In the genomic region with DNA sequence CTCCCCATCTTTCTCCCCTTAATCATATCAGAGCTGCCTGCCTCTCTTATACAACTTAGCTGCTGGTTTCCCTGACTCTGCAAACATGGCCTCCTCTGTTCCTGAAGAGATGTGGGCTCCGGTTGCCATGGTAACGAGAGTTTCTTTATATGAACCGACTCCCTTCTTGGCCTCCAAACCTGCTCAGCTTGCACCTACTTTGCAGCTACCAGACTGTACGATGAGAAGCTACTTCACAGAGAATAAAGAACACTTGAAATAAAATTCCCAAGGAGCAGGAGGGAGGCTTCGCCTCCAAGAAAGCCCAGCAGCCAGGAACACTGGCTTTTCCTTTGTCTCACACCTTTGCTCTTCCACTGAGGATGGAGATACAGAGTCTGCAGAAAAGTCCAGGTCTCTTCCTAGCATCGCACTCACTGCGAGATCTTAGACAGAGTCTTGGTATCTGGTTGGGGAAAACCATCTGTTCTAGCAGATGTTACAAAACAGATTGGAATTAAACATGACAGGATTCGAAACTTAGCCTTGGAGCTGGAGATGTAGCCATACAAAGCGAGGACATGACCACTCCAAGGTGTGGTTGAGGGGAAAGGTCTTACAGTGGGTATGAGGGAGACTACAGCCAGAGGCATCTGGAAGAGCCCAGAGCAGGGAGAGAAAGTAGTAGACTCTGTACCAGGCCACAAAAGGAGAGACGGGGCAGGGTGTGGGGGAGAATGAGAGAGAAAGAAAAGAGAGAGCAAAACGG, we compare ENCODE assay signal across 11 mouse cellular contexts. TPM values are rescaled to one million over a fixed set of nuclear protein-coding genes. Genes with fewer than 3 reads are reported as not detected.
DNase-seq lines count a peak whose midpoint lies in the region; ATAC-seq and TF ChIP-seq lines count a peak whose summit lies in the region.
"Had no signal": no experiment of that assay in that cellular context is flagged by ENCODE, and none has a peak within 500 bp of the region (broad histone marks: within the 10 kb centered on the region; RNA-seq: fewer than 3 reads in every experiment).

No protein-coding gene starts in this region.

- H3K4me3 ChIP-seq in limb, embryonic 14.5 days (replicated peaks; ENCODE audit: low read length), result no peak overlapping the region
- no peak overlapping the region for H3K4me3 ChIP-seq in limb, embryonic 10.5 days
- no peak overlapping the region for H3K4me3 ChIP-seq in forebrain, embryonic 16.5 days (replicated peaks; ENCODE audit: low read length)
- H3K4me3 ChIP-seq in heart, embryonic 11.5 days (ENCODE audit: low read depth, low read length), result no peak overlapping the region
- H3K4me3 ChIP-seq: embryonic facial prominence, embryonic 12.5 days; midbrain, embryonic 12.5 days had no signal

- 67% methylated on average over 11 of the region's 11 CpGs for WGBS in limb, embryonic 14.5 days
- WGBS in limb, embryonic 10.5 days, result 81% methylated on average over 11 of the region's 11 CpGs
- WGBS in forebrain, embryonic 16.5 days, result 55% methylated on average over 11 of the region's 11 CpGs
- WGBS in heart, embryonic 11.5 days (ENCODE audit: insufficient replicate concordance), result 69% methylated on average over 11 of the region's 11 CpGs

- no peak overlapping the region for H3K4me2 ChIP-seq in limb, embryonic 14.5 days (replicated peaks; ENCODE audit: low read depth, low read length, severe bottlenecking)
- H3K4me2 ChIP-seq in forebrain, embryonic 16.5 days (ENCODE audit: low read length), result 0 out of 2 replicates have a peak overlapping the region, but pooled peaks have one; percentile 16
- no peak overlapping the region for H3K4me2 ChIP-seq in heart, embryonic 11.5 days
- H3K4me2 ChIP-seq: embryonic facial prominence, embryonic 12.5 days; midbrain, embryonic 12.5 days had no signal

- intact Hi-C loops in gastrocnemius, postnatal 36 days (cut with DNase I), result no loop called here

- no peak for ATAC-seq in limb, embryonic 14.5 days (ENCODE audit: low FRiP score, low read depth)
- peak; percentile 90 for ATAC-seq in forebrain, embryonic 16.5 days
- no peak for ATAC-seq in heart, embryonic 11.5 days (replicated peaks; ENCODE audit: insufficient number of reproducible peaks, low FRiP score, low TSS enrichment)
- ATAC-seq: intestine, postnatal 0 days had no signal

- TF ChIP-seq POLR2A in limb, embryonic 14.5 days (IDR thresholded peaks at IDR 0.05; ENCODE audit: borderline replicate concordance, extremely low read depth, insufficient read depth, insufficient read length), result no peak

- H3K27ac ChIP-seq in limb, embryonic 14.5 days (replicated peaks; ENCODE audit: low read depth, low read length), result no peak overlapping the region
- H3K27ac ChIP-seq in limb, embryonic 10.5 days, result no peak overlapping the region
- peak overlapping the region; percentile 86 for H3K27ac ChIP-seq in forebrain, embryonic 16.5 days (ENCODE audit: low read length)
- no peak overlapping the region for H3K27ac ChIP-seq in heart, embryonic 11.5 days (ENCODE audit: low read depth, low read length)
- H3K27ac ChIP-seq: embryonic facial prominence, embryonic 12.5 days; midbrain, embryonic 12.5 days had no signal

- H3K36me3 ChIP-seq in limb, embryonic 14.5 days (ENCODE audit: control insufficient read depth, insufficient read depth, low read length), result no peaks in the 10 kb centered on the region
- no peaks in the 10 kb centered on the region for H3K36me3 ChIP-seq in limb, embryonic 10.5 days
- H3K36me3 ChIP-seq in forebrain, embryonic 16.5 days (ENCODE audit: control insufficient read depth, insufficient read depth), result no peaks in the 10 kb centered on the region
- H3K36me3 ChIP-seq in heart, embryonic 11.5 days (ENCODE audit: control insufficient read depth, insufficient read depth, low read length), result no peaks in the 10 kb centered on the region
- H3K36me3 ChIP-seq: embryonic facial prominence, embryonic 12.5 days; midbrain, embryonic 12.5 days had no signal

- H3K9ac ChIP-seq in limb, embryonic 14.5 days (ENCODE audit: low read depth, low read length, severe bottlenecking), result no peak overlapping the region
- no peak overlapping the region for H3K9ac ChIP-seq in forebrain, embryonic 16.5 days (replicated peaks; ENCODE audit: low read depth, low read length)
- no peak overlapping the region for H3K9ac ChIP-seq in heart, embryonic 11.5 days (ENCODE audit: low read depth, low read length)
- H3K9ac ChIP-seq: embryonic facial prominence, embryonic 12.5 days; midbrain, embryonic 12.5 days had no signal

- DNase-seq in limb, embryonic 14.5 days (ENCODE audit: low spot score), result peak; percentile 15
- DNase-seq in limb, embryonic 10.5 days (ENCODE audit: low spot score), result no peak
- DNase-seq in left cerebral cortex, adult 18-20 months (ENCODE audit: low spot score in 2 of 2), result peak; percentile 61 to 70
- DNase-seq in right cerebral cortex, postnatal 10 days (ENCODE audit: low spot score in 2 of 2), result peak; percentile 77 to 91
- no peak for DNase-seq in gastrocnemius, postnatal 36 days
- DNase-seq in ovary, postnatal 36 days (ENCODE audit: low spot score), result no peak

- no peaks in the 10 kb centered on the region for H3K4me1 ChIP-seq in limb, embryonic 14.5 days (ENCODE audit: control insufficient read depth, insufficient read depth, low read length)
- no peaks in the 10 kb centered on the region for H3K4me1 ChIP-seq in limb, embryonic 10.5 days
- peaks cover 16% of the 10 kb centered on the region for H3K4me1 ChIP-seq in forebrain, embryonic 16.5 days (replicated peaks; ENCODE audit: control insufficient read depth, insufficient read depth, low read length)
- no peaks in the 10 kb centered on the region for H3K4me1 ChIP-seq in heart, embryonic 11.5 days (ENCODE audit: control insufficient read depth, insufficient read depth, low read length)
- H3K4me1 ChIP-seq: embryonic facial prominence, embryonic 12.5 days had no signal

- H3K9me3 ChIP-seq in limb, embryonic 14.5 days (ENCODE audit: control insufficient read depth, low read length), result no peaks in the 10 kb centered on the region
- H3K9me3 ChIP-seq in limb, embryonic 10.5 days (replicated peaks), result no peaks in the 10 kb centered on the region
- no peaks in the 10 kb centered on the region for H3K9me3 ChIP-seq in forebrain, embryonic 16.5 days (ENCODE audit: control insufficient read depth, low read length)
- no peaks in the 10 kb centered on the region for H3K9me3 ChIP-seq in heart, embryonic 11.5 days (replicated peaks; ENCODE audit: control insufficient read depth, low read length)
- H3K9me3 ChIP-seq: embryonic facial prominence, embryonic 12.5 days; midbrain, embryonic 12.5 days had no signal

- no peaks in the 10 kb centered on the region for H3K27me3 ChIP-seq in limb, embryonic 14.5 days (ENCODE audit: control insufficient read depth, insufficient read depth, low read length)
- no peaks in the 10 kb centered on the region for H3K27me3 ChIP-seq in limb, embryonic 10.5 days (ENCODE audit: low read depth, poor library complexity, severe bottlenecking)
- no peaks in the 10 kb centered on the region for H3K27me3 ChIP-seq in forebrain, embryonic 16.5 days (replicated peaks; ENCODE audit: control insufficient read depth, insufficient read depth, low read length)
- no peaks in the 10 kb centered on the region for H3K27me3 ChIP-seq in heart, embryonic 11.5 days (ENCODE audit: control insufficient read depth, insufficient read depth, low read length)
- H3K27me3 ChIP-seq: embryonic facial prominence, embryonic 12.5 days; midbrain, embryonic 12.5 days had no signal

RNA-seq across cellular contexts. Expression of gene Cd6, which starts 20.3 kb away (rescaled TPM):
- polyA plus RNA-seq in limb, embryonic 14.5 days (2012; rRNA removed), result 0.04 and 0.10 TPM in 2 replicates
- polyA plus RNA-seq in limb, embryonic 14.5 days (2014; fragmentation: Nextera tagmentation; extraction: Ambion mirVana), result 0.29 TPM in 1 of 2 replicates, not detected in the other
- polyA plus RNA-seq in limb, embryonic 10.5 days (2016; fragmentation: Nextera tagmentation; extraction: Ambion mirVana), result 0.05 TPM in 1 of 2 replicates, not detected in the other
- polyA plus RNA-seq in forebrain, embryonic 16.5 days (2015; fragmentation: Nextera tagmentation; extraction: Ambion mirVana), result not detected in 2 replicates
- total RNA-seq in left cerebral cortex, adult 18-20 months (2021), result 1 to 10 TPM; 1.9 to 2.4 TPM
- under 1 TPM in 1 of 2 experiments, not detected in 1; 0.87 TPM for total RNA-seq in gastrocnemius, postnatal 36 days (2021)
- polyA plus RNA-seq in heart, embryonic 11.5 days (2014; fragmentation: Nextera tagmentation; extraction: Ambion mirVana), result not detected in 2 replicates
- polyA plus RNA-seq: embryonic facial prominence, embryonic 12.5 days; midbrain, embryonic 12.5 days had no signal

RNA-seq across cellular contexts. Expression of gene Slc15a3, which starts 29.9 kb away (rescaled TPM):
- polyA plus RNA-seq in limb, embryonic 14.5 days (2012; rRNA removed), result 1.7 and 1.9 TPM in 2 replicates
- polyA plus RNA-seq in limb, embryonic 14.5 days (2014; fragmentation: Nextera tagmentation; extraction: Ambion mirVana), result 1.1 and 2.1 TPM in 2 replicates
- polyA plus RNA-seq in limb, embryonic 10.5 days (2016; fragmentation: Nextera tagmentation; extraction: Ambion mirVana), result 0.20 and 0.28 TPM in 2 replicates
- polyA plus RNA-seq in forebrain, embryonic 16.5 days (2015; fragmentation: Nextera tagmentation; extraction: Ambion mirVana), result 0.25 and 0.57 TPM in 2 replicates
- 1 to 10 TPM; 1.2 to 1.4 TPM for total RNA-seq in left cerebral cortex, adult 18-20 months (2021)
- under 1 TPM; 0.42 to 0.43 TPM for total RNA-seq in gastrocnemius, postnatal 36 days (2021)
- polyA plus RNA-seq in heart, embryonic 11.5 days (2014; fragmentation: Nextera tagmentation; extraction: Ambion mirVana), result 0.19 and 0.31 TPM in 2 replicates

Comparison
In these comparisons a context has a peak if more than half of its experiments do, and no peak if none do; other contexts are left out.
1. DNase-seq: peak in limb, embryonic 14.5 days (single experiment), left cerebral cortex, adult 18-20 months (2 of 2) and right cerebral cortex, postnatal 10 days (2 of 2); none in limb, embryonic 10.5 days (single experiment), gastrocnemius, postnatal 36 days (0 of 2) and ovary, postnatal 36 days (single experiment).